11 mouse cellular contexts compared by ENCODE assay signal in genomic region chr17:30084007-30084406, GRCm38 (mm10).
DNase-seq lines count a peak whose midpoint lies in the region; ATAC-seq lines count a peak whose summit lies in the region.
"Had no signal": no experiment of that assay in that cellular context is flagged by ENCODE, and none has a peak within 500 bp of the region (broad histone marks: within the 10 kb centered on the region; RNA-seq: fewer than 3 reads in every experiment).

No protein-coding gene starts in this region.

- H3K36me3 ChIP-seq in megakaryocyte, embryonic 14.5 days (replicated peaks; ENCODE audit: low read length) = peaks cover 25% of the 10 kb centered on the region
- H3K36me3 ChIP-seq: midbrain, embryonic 15.5 days had no signal

- H3K4me3 ChIP-seq in megakaryocyte, embryonic 14.5 days (replicated peaks) = peak overlapping the region; percentile 59
- H3K4me3 ChIP-seq: limb, embryonic 10.5 days; midbrain, embryonic 15.5 days had no signal

- ATAC-seq in megakaryocyte, adult 5-6 weeks (ENCODE audit: poor library complexity, severe bottlenecking) = no peak
- no peak for ATAC-seq in activated CD4-positive, CD25-positive, alpha-beta regulatory T cell, adult 4 months
- ATAC-seq: midbrain, embryonic 15.5 days had no signal

- intact Hi-C loops in left cerebral cortex, postnatal 25 days (cut with DNase I) = no loop called here

- H3K27me3 ChIP-seq in megakaryocyte, embryonic 14.5 days (replicated peaks) = no peaks in the 10 kb centered on the region
- H3K27me3 ChIP-seq: midbrain, embryonic 15.5 days had no signal

- H3K4me1 ChIP-seq in megakaryocyte, embryonic 14.5 days = peaks cover 74% of the 10 kb centered on the region
- H3K4me1 ChIP-seq: limb, embryonic 10.5 days had no signal

- no peaks in the 10 kb centered on the region for H3K9me3 ChIP-seq in megakaryocyte, embryonic 14.5 days
- H3K9me3 ChIP-seq: limb, embryonic 10.5 days; midbrain, embryonic 15.5 days had no signal

- peak; percentile 82 for DNase-seq in brain, adult 2 months (ENCODE audit: low read depth, low spot score)
- DNase-seq in left cerebral cortex, postnatal 25 days (ENCODE audit: low spot score in 2 of 2) = peak; percentile 54 to 92
- DNase-seq in telencephalon, adult 2 months (ENCODE audit: low read depth, low spot score) = peak; percentile 71
- no peak for DNase-seq in thymus, postnatal 36 days
- DNase-seq: cerebellum, adult 9-11 months; lung, postnatal 4 days had no signal

Comparison
In these comparisons a context has a peak if more than half of its experiments do, and no peak if none do; other contexts are left out.
1. DNase-seq: peak in brain, adult 2 months (single experiment), left cerebral cortex, postnatal 25 days (2 of 2) and telencephalon, adult 2 months (single experiment); none in thymus, postnatal 36 days (0 of 2).